Mouse (Mus musculus) intestine, embryonic 15.5 days (tissue): ENCODE results near the gene Vasp. TPM values are rescaled to one million over a fixed set of nuclear protein-coding genes. Genes with fewer than 3 reads are reported as not detected.
A peak's percentile ranks its signal among the peaks of the same experiment; 100 is the strongest.

Experiments
- ATAC-seq: fragments of 200-750 bp; cut with Nextera tagmentation; 2 replicates; pipeline ENCODE4 v1.8.0; 2017; ENCODE audit warnings: moderate TSS enrichment, moderate library complexity
- H3K27ac ChIP-seq: fragments of 300-500 bp; sonication (generic); 2 replicates; pipeline ENCODE4 v1.5.1; 2015; ENCODE audit warnings: mild to moderate bottlenecking, inconsistent platforms
- H3K27me3 ChIP-seq: fragments of 300-500 bp; sonication (generic); replicated peaks from 2 replicates; pipeline ENCODE4 v1.6.1; 2015; ENCODE audit warnings: inconsistent platforms
- H3K36me3 ChIP-seq: fragments of 300-500 bp; sonication (generic); 2 replicates; pipeline ENCODE4 v1.6.1; 2015; ENCODE audit warnings: inconsistent platforms
- H3K4me1 ChIP-seq: fragments of 300-500 bp; sonication (generic); replicated peaks from 2 replicates; pipeline ENCODE4 v1.6.1; 2015; ENCODE audit warnings: inconsistent platforms
- H3K4me2 ChIP-seq: fragments of 300-500 bp; sonication (generic); replicated peaks from 2 replicates; pipeline ENCODE4 v1.6.1; 2015; ENCODE audit warnings: mild to moderate bottlenecking, inconsistent platforms
- H3K4me3 ChIP-seq: fragments of 300-500 bp; sonication (generic); replicated peaks from 2 replicates; pipeline ENCODE4 v1.5.1; 2015; ENCODE audit warnings: inconsistent platforms
- H3K9ac ChIP-seq: fragments of 300-500 bp; sonication (generic); 2 replicates; pipeline ENCODE4 v1.6.1; 2015; ENCODE audit warnings: inconsistent platforms
- H3K9me3 ChIP-seq: fragments of 300-500 bp; sonication (generic); 2 replicates; pipeline ENCODE4 v1.6.1; 2016; ENCODE audit warnings: inconsistent platforms
- WGBS: fragments of 180-500 bp; shearing (Covaris S2); methylation state at CpG from one replicate; pipeline ENCODE4 v1.1.7; 2015; 5-methylcytosine and 5-hydroxymethylcytosine counted together
- polyA plus RNA-seq: library from polyadenylated mRNA; unstranded; fragments of >200 nt; fragmentation: Nextera tagmentation; extraction: Ambion mirVana; gene quantifications from 2 replicates; pipeline ENCODE4 v1.2.1, GENCODE M21; 2015

Gene Vasp
- polyA plus RNA-seq, 1 experiment from 2014 or later: 114 TPM

DNA sequence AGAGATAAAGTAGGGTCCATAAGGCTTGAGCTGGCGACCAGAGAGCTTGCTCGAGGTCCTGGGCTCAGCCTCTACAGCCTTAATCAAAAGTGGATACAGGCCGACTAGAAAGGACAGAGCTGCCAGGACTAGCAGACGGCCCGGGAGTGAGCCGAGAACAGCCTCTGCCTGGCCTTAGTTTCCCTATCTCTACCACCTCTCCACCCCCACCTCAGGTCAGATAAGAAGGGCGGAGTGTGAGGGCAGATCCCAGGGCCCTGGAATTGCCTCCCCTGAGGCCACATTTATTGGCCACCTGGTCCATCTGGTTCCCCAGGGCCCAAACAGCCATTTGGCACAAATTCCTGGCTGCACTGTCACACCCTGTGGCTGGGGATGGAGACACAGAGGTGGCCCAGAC is 6.5 kb downstream of the Vasp start:
- H3K9ac ChIP-seq: no peak overlapping the region
- ATAC-seq: peak; percentile 26
- H3K27me3 ChIP-seq: no peaks in the 10 kb centered on the region
- H3K4me1 ChIP-seq: peaks cover 50% of the 10 kb centered on the region
- H3K4me2 ChIP-seq: peak overlapping the region; percentile 52
- H3K9me3 ChIP-seq: no peaks in the 10 kb centered on the region
- H3K36me3 ChIP-seq: peaks cover 37% of the 10 kb centered on the region
- WGBS: 38% methylated on average over 7 of the region's 7 CpGs
- no peak overlapping the region for H3K4me3 ChIP-seq
- H3K27ac ChIP-seq: peak overlapping the region; percentile 33; the same call in 1 of the 2 replicates

DNA sequence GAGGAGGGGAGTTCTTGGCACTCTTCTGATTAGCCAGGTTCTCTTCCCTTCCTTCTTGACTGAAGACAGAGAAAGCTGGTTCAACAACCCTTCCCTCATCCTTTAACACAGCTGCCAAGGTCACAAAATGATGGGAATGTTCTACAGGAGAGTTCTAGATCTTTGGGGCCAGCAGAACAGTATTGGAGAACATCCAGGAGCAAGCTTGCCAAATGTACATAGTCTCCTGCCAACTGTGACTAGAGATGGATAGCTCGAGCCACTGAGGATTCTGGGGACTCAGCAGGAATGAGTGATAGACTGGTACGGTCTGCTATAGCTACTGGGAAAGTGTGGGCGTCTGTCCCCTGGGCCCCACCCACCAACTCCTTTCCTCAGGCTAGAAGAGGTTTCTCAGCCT is 13.3 kb downstream of the Vasp start:
- H3K9ac ChIP-seq: no peak overlapping the region
- H3K4me2 ChIP-seq: no peak overlapping the region
- ATAC-seq: no peak
- H3K4me3 ChIP-seq: no peak overlapping the region
- no peak overlapping the region for H3K27ac ChIP-seq
- H3K27me3 ChIP-seq: no peaks in the 10 kb centered on the region
- no peaks in the 10 kb centered on the region for H3K9me3 ChIP-seq
- peaks cover 51% of the 10 kb centered on the region for H3K36me3 ChIP-seq
- 0 out of 2 replicates have a peak, but pooled peaks cover 8% of the 10 kb centered on the region for H3K4me1 ChIP-seq
- WGBS: 78% methylated on average over 3 of the region's 3 CpGs

DNA sequence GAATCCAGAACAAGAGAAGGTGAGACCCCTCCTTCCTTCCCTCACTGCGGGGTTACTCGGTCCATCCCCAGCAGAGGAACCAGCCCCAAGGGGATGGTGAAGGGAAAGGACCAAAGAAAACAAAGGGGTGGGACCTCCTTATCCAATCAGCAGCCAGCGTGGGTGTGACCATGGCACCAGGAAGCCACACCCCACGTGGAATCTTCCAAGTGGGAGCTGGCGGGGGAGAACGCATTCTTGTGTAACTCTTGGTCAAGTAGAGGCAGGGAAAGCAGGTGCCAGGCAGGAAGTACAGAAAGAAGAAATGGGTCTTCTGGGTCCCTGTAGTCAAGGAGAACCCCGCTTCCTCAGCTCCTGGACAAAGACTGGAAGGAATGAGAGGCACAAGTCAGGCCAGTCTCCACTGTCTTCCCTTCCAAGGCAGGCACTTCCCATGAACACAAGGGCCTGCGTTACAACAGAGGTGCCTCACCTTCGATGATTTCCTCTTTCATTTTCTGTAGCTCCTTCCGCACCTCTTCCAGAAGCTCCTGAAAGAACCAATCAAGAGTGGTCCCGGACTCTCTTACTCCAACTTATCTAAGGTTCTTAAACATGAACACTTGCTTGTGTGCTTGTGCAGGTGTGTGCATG is 14.1 kb downstream of the Vasp start:
- no peak overlapping the region for H3K4me2 ChIP-seq
- H3K9me3 ChIP-seq: no peaks in the 10 kb centered on the region
- H3K9ac ChIP-seq: no peak overlapping the region
- H3K27ac ChIP-seq: no peak overlapping the region
- H3K36me3 ChIP-seq: peaks cover 48% of the 10 kb centered on the region
- H3K4me3 ChIP-seq: no peak overlapping the region
- H3K27me3 ChIP-seq: no peaks in the 10 kb centered on the region
- 0 out of 2 replicates have a peak, but pooled peaks cover 8% of the 10 kb centered on the region for H3K4me1 ChIP-seq
- peak; percentile 85 for ATAC-seq
- 40% methylated on average over 11 of the region's 11 CpGs for WGBS

DNA sequence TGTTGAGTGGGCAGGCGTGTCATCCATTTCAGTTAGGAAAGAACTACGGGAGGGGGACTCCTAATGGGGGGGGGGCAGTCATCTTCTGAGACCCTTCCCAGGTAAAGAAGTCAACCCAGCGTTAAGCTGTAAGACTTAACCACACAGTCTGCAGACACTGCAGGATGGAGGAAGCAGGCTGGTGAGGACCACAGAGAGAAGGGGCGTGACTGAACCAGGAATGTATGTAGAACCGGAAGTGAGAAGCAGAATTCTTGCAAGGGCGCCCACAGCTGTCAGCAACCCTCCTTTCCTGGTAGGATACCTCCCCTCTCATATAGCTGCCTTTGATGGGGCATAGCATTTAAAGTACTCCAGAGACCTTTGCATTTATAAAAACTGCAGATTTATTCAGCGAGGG is 15.1 kb downstream of the Vasp start:
- Histone ChIP-seq H3K4me2 (no peak overlapping the region), H3K27ac (no peak overlapping the region), H3K4me3 (no peak overlapping the region), H3K9me3 (no peaks in the 10 kb centered on the region), H3K36me3 (peaks cover 40% of the 10 kb centered on the region), H3K9ac (no peak overlapping the region), H3K4me1 (0 out of 2 replicates have a peak, but pooled peaks cover 8% of the 10 kb centered on the region), H3K27me3 (no peaks in the 10 kb centered on the region)
- no peak for ATAC-seq
- 77% methylated on average over 7 of the region's 7 CpGs for WGBS

DNA sequence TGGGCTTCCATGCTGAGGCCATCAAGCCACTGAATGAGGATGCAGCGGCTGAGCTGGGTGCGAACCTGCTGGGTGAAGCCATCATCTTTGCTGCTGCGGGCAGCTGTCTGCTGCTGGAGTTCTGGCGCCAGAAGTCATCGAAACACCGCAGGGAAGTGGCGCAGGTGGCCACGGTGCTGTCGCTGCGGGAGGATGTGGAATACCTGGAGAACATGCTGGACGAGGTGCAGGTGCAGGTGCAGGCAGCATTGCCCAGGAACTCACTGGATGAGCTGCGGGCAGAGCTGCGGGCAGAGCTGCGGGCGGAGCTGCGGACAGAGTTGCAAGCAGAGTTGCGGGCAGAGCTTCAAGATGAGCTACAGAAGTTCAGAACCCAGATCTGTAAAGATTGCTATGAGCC is 16.2 kb downstream of the Vasp start:
- 87% methylated on average over 17 of the region's 17 CpGs for WGBS
- no peak for ATAC-seq
- Histone ChIP-seq H3K9me3 (no peaks in the 10 kb centered on the region), H3K4me1 (0 out of 2 replicates have a peak, but pooled peaks cover 2% of the 10 kb centered on the region), H3K9ac (no peak overlapping the region), H3K4me2 (no peak overlapping the region), H3K27me3 (no peaks in the 10 kb centered on the region), H3K4me3 (no peak overlapping the region), H3K27ac (no peak overlapping the region), H3K36me3 (peaks cover 31% of the 10 kb centered on the region)

DNA sequence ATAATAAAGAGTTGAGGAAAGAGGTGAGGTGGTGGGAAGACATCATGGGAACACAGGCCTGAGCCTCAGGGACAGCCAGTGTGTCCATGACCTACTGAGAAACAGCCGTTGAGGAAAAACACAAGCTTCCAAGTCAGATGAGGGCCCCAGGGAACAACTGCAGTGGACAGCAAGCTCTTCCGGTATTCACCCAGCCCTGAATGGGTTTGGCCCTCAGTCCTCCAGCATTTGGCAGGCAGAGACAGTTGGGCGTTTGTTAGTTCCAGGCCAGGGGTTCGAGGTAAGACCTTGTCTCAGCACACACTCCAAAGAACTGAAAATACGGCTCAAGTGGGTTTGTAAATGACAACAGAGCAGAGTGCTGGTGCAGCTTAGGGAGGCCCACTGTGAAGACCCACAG is 18.2 kb downstream of the Vasp start:
- ATAC-seq: no peak
- 63% methylated on average over 5 of the region's 5 CpGs for WGBS
- no peak overlapping the region for H3K9ac ChIP-seq
- no peak overlapping the region for H3K4me2 ChIP-seq
- peaks cover 20% of the 10 kb centered on the region for H3K36me3 ChIP-seq
- no peaks in the 10 kb centered on the region for H3K27me3 ChIP-seq
- H3K4me3 ChIP-seq: no peak overlapping the region
- 0 out of 2 replicates have a peak, but pooled peaks cover under 1% of the 10 kb centered on the region for H3K4me1 ChIP-seq
- H3K27ac ChIP-seq: no peak overlapping the region
- no peaks in the 10 kb centered on the region for H3K9me3 ChIP-seq

DNA sequence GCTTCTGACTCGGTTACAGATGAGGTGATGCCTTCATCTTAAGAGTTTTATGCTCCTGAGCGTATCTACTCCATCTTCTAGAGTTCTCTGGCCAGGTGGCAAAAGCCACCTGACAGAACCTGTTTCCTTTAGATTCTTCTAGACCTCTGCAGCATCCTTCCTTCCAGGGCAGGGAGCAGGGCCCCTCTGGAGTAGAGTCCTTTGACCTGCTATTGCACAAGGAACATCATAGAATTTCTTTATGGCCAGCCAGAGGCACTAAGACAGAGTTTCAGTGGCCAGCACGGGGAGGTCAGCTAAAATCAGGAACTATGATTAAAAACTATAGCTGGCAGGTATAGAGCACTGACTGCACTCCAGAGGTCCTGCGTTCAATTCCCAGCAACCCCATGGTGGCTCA is 19.5 kb downstream of the Vasp start:
- Histone ChIP-seq H3K4me3 (no peak overlapping the region), H3K4me2 (no peak overlapping the region), H3K4me1 (no peaks in the 10 kb centered on the region), H3K9ac (no peak overlapping the region), H3K27me3 (no peaks in the 10 kb centered on the region), H3K9me3 (no peaks in the 10 kb centered on the region), H3K27ac (no peak overlapping the region), H3K36me3 (peaks cover 19% of the 10 kb centered on the region; the same call in 1 of the 2 replicates)
- 75% methylated on average over 4 of the region's 4 CpGs for WGBS
- ATAC-seq: peak; percentile 44

DNA sequence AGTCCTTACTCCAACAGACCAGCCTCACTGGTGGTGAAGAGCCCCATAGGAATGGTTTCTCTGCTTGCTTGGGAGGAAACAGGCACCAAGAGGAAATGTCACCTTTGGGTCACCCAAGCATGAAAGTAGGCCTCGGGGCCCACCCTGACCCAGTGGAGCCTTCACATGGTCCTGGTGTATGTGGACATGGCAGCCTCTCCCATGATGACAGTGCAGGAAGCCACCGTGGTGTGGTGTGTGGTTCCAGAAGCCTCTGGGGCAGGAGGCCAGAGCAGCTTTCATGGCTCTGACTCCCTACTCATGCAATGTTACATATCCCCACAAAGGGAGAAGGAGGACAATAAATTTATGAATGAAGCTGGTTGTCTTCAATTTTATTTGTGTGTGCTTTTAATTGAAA is 24.1 kb downstream of the Vasp start:
- ATAC-seq: no peak
- 98% methylated on average over 2 of the region's 2 CpGs for WGBS
- peaks cover 16% of the 10 kb centered on the region for H3K36me3 ChIP-seq
- no peak overlapping the region for H3K4me2 ChIP-seq
- no peaks in the 10 kb centered on the region for H3K9me3 ChIP-seq
- H3K27me3 ChIP-seq: no peaks in the 10 kb centered on the region
- H3K4me3 ChIP-seq: no peak overlapping the region
- H3K27ac ChIP-seq: no peak overlapping the region
- H3K9ac ChIP-seq: no peak overlapping the region
- H3K4me1 ChIP-seq: no peaks in the 10 kb centered on the region

DNA sequence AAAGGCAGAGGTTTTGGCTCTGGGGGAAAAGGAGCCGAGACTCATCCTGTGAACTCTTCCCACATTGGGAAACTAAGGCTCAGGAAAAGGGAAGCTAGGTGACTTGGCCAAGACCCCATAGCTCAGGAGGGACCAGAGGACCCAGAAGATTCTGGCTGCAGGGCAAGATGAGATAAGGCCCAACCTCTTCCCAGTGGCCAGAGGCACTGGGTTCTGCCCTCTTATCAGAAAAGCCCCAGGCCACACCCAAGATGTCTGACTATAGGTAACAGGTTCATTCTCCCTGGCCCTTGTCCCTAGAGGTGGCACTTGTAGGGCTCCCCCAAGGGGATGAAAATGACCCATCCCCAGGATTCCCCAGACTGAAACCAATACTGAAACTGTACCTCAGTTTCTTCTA is 24.8 kb downstream of the Vasp start:
- Histone ChIP-seq H3K9ac (no peak overlapping the region), H3K4me1 (no peaks in the 10 kb centered on the region), H3K36me3 (peaks cover 16% of the 10 kb centered on the region), H3K27me3 (no peaks in the 10 kb centered on the region), H3K4me2 (no peak overlapping the region), H3K4me3 (no peak overlapping the region), H3K9me3 (no peaks in the 10 kb centered on the region), H3K27ac (no peak overlapping the region)
- ATAC-seq: no peak
- 97% methylated on average over 1 of the region's 1 CpGs for WGBS

DNA sequence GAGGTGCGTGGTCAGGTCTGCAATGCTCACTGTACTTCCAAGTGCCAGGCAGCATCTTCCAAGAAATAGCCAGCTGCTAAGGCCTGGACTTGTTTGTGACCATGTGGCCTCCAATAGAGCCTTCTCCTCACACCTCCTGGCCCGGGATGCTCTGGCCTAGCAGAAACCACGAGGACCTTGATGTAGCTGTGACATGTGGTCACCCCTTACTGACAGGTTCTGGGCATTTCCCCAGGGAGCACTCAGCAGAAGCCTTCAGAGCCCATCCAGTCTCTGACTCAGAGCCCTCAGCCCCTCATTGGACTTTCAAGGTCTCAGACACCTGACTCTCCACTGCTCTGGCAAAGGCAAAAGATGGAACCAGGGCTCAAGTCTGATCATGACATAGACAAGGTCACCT is 26.5 kb downstream of the Vasp start:
- Histone ChIP-seq H3K36me3 (peaks cover 16% of the 10 kb centered on the region), H3K4me3 (no peak overlapping the region), H3K9me3 (no peaks in the 10 kb centered on the region), H3K9ac (no peak overlapping the region), H3K27me3 (no peaks in the 10 kb centered on the region), H3K27ac (no peak overlapping the region), H3K4me1 (peaks cover 6% of the 10 kb centered on the region), H3K4me2 (no peak overlapping the region)
- 86% methylated on average over 3 of the region's 3 CpGs for WGBS
- ATAC-seq: no peak

DNA sequence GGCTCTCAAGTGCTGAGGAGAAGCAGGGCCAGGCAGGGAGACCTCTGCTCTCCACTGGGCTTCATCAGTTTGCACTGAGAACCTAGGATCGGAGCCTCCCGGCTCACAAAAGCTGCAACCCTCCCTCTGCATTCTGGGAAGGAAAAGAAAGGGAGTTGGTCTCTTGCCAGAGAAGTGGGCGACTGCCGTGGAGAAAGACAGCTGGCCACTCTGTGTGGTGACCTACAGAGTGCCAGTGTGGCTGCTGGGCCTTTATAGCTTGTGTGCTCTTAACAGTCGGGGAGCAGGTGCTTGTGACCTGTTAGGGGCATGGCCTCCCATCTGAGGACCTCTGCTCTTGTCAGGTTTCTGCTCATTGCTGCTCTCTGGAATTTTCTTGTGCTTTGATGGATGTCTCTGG is 27.8 kb downstream of the Vasp start:
- ATAC-seq: no peak
- no peak overlapping the region for H3K4me3 ChIP-seq
- H3K27me3 ChIP-seq: no peaks in the 10 kb centered on the region
- H3K4me1 ChIP-seq: peaks cover 12% of the 10 kb centered on the region
- no peak overlapping the region for H3K27ac ChIP-seq
- H3K36me3 ChIP-seq: peaks cover 16% of the 10 kb centered on the region
- WGBS: 76% methylated on average over 5 of the region's 5 CpGs
- no peak overlapping the region for H3K9ac ChIP-seq
- no peak overlapping the region for H3K4me2 ChIP-seq
- no peaks in the 10 kb centered on the region for H3K9me3 ChIP-seq

DNA sequence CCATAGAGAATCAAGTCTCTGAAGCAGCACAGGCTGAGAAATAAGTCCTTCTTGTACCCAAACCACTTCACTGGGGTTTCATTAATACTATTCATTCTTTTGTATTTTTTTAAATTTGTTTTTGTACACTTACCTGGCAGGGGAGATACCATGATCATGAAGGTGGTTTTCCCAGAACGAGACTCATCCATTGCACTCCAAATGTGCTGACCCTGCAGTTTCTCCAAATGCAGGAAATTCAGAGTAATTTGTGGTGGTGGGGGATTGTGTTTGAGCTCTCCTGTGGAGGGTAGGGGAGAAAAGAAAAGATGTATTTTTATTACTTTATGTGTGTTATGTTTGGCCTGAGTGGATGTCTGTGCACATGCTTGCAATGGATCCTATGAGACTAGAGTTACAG is 29.6 kb downstream of the Vasp start:
- ATAC-seq: no peak
- 80% methylated on average over 1 of the region's 1 CpGs for WGBS

DNA sequence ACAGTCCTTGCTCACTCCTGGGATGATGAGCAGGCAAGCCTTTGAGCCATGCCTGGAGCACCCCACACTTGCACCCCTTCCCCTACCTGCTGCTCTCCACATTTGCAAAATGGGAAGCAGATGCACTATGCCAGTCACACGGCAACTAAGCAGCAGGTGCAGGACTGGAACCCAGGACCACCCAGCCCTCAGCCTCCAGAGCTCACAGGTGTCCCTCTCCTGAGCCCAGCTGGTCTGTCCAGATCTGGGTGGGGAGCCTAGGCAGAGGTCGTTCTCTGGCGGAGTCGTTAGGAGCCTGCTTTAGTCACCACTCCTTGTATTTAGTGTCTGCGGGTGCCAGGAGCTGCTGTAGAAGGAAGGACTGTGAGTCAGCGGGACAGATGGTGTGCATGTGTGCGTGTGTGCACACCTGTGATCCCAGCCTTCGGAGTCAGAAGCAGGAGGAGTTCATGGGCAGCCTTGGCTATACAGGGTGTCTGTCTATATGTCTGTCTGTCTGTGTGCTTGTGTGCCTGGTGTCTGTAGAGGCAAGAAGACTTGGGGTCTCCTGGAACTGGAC is 30.6 kb downstream of the Vasp start:
- Histone ChIP-seq H3K9me3 (no peaks in the 10 kb centered on the region), H3K36me3 (peaks cover 10% of the 10 kb centered on the region), H3K4me2 (no peak overlapping the region), H3K27ac (peak overlapping the region; percentile 32; the same call in 1 of the 2 replicates), H3K9ac (no peak overlapping the region; the same call in 1 of the 2 replicates), H3K27me3 (no peaks in the 10 kb centered on the region), H3K4me3 (no peak overlapping the region), H3K4me1 (peaks cover 16% of the 10 kb centered on the region)
- no peak for ATAC-seq
- 81% methylated on average over 8 of the region's 8 CpGs for WGBS

More for the DNA sequence above, 29.6 kb downstream of the Vasp start:
- H3K4me2 ChIP-seq: no peak overlapping the region
- no peak overlapping the region for H3K27ac ChIP-seq
- no peaks in the 10 kb centered on the region for H3K9me3 ChIP-seq
- H3K4me3 ChIP-seq: no peak overlapping the region
- peaks cover 12% of the 10 kb centered on the region for H3K4me1 ChIP-seq
- peaks cover 10% of the 10 kb centered on the region for H3K36me3 ChIP-seq
- no peak overlapping the region for H3K9ac ChIP-seq
- H3K27me3 ChIP-seq: no peaks in the 10 kb centered on the region
